Mouse (Mus musculus) liver, embryonic 16.5 days (tissue): ENCODE measurements around the gene Adam12. TPM values are rescaled to one million over a fixed set of nuclear protein-coding genes. Genes with fewer than 3 reads are reported as not detected.

ENCODE experiments used
- ATAC-seq: fragments of 200-750 bp; cut with Nextera tagmentation; 2 replicates; pipeline ENCODE4 v1.8.0; 2017; ENCODE audit warnings: low read depth, mild to moderate bottlenecking, moderate number of reproducible peaks, moderate library complexity
- H3K27ac ChIP-seq: fragments of 300-500 bp; sonication (generic); 2 replicates; pipeline ENCODE4 v1.5.1; 2014; ENCODE audit warnings: mild to moderate bottlenecking, low read length
- H3K27me3 ChIP-seq: fragments of 300-500 bp; sonication (generic); 2 replicates; pipeline ENCODE4 v1.6.1; 2014; ENCODE audit warnings: low read depth, low read length, mixed read lengths; ENCODE audit not compliant: control insufficient read depth, insufficient read depth
- H3K36me3 ChIP-seq: fragments of 300-500 bp; sonication (generic); 2 replicates; pipeline ENCODE4 v1.6.1; 2014; ENCODE audit warnings: mild to moderate bottlenecking; ENCODE audit not compliant: control insufficient read depth, insufficient read depth
- H3K4me1 ChIP-seq: fragments of 300-500 bp; sonication (generic); 2 replicates; pipeline ENCODE4 v1.6.1; 2014; ENCODE audit warnings: low read depth, low read length, mixed read lengths; ENCODE audit not compliant: control insufficient read depth
- H3K4me2 ChIP-seq: fragments of 300-500 bp; sonication (generic); 2 replicates; pipeline ENCODE4 v1.6.1; 2014; ENCODE audit warnings: low read depth, low read length, mixed read lengths
- H3K4me3 ChIP-seq: fragments of 300-500 bp; sonication (generic); 2 replicates; pipeline ENCODE4 v1.5.1; 2014; ENCODE audit warnings: low read depth, mild to moderate bottlenecking, low read length
- H3K9ac ChIP-seq: fragments of 300-500 bp; sonication (generic); 2 replicates; pipeline ENCODE4 v1.6.1; 2014; ENCODE audit warnings: low read depth, low read length
- H3K9me3 ChIP-seq: fragments of 300-500 bp; sonication (generic); replicated peaks from 2 replicates; pipeline ENCODE4 v1.6.1; 2016; ENCODE audit warnings: low read length; ENCODE audit not compliant: control insufficient read depth
- WGBS: fragments of 180-500 bp; shearing (Covaris S2); extraction: QIAGEN DNeasy Blood & Tissue Kit; methylation state at CpG from one replicate; pipeline ENCODE4 v1.1.7; 2014; ENCODE audit not compliant: insufficient replicate concordance; 5-methylcytosine and 5-hydroxymethylcytosine counted together
- polyA plus RNA-seq: library from polyadenylated mRNA; unstranded; fragments of >200 nt; fragmentation: Nextera tagmentation; extraction: Ambion mirVana; gene quantifications from 2 replicates; pipeline ENCODE4 v1.2.1, GENCODE M21; 2015

Gene Adam12
- 0.88 and 1.4 TPM in 2 replicates for polyA plus RNA-seq

GRCm38 (mm10) chr7:134231378-134232346 is at the start of gene Adam12:
Gene Adam12, minus strand, starts transcription at chr7:134232146.
- Histone ChIP-seq H3K4me2 (no peak within 1 kb of the TSS), H3K27me3 (no peaks in the 10 kb centered on the region), H3K27ac (no peak within 1 kb of the TSS), H3K4me3 (no peak within 1 kb of the TSS), H3K4me1 (no peaks in the 10 kb centered on the region), H3K9me3 (no peaks in the 10 kb centered on the region), H3K9ac (no peak within 1 kb of the TSS), H3K36me3 (no peaks in the 10 kb centered on the region)
- 58% methylated on average over 14 of the region's 14 CpGs for WGBS
- no peak for ATAC-seq

GRCm38 (mm10) chr7:134272956-134273355 is 41.0 kb upstream of the Adam12 start:
- WGBS = 61% methylated on average over 5 of the region's 5 CpGs

GRCm38 (mm10) chr7:134272421-134272820 is 40.5 kb upstream of the Adam12 start:
- no peaks in the 10 kb centered on the region for H3K27me3 ChIP-seq
- no peak overlapping the region for H3K4me2 ChIP-seq
- no peak for ATAC-seq
- whole genome bisulfite sequencing = 59% methylated on average over 4 of the region's 4 CpGs
- no peak overlapping the region for H3K4me3 ChIP-seq
- no peaks in the 10 kb centered on the region for H3K4me1 ChIP-seq
- H3K9me3 ChIP-seq = no peaks in the 10 kb centered on the region
- no peak overlapping the region for H3K27ac ChIP-seq
- no peak overlapping the region for H3K9ac ChIP-seq
- no peaks in the 10 kb centered on the region for H3K36me3 ChIP-seq

More at GRCm38 (mm10) chr7:134272956-134273355, 41.0 kb upstream of the Adam12 start:
- Histone ChIP-seq H3K9me3 (no peaks in the 10 kb centered on the region), H3K9ac (no peak overlapping the region), H3K4me2 (no peak overlapping the region), H3K27me3 (no peaks in the 10 kb centered on the region), H3K4me3 (no peak overlapping the region), H3K4me1 (no peaks in the 10 kb centered on the region), H3K36me3 (no peaks in the 10 kb centered on the region), H3K27ac (no peak overlapping the region)
- no peak for ATAC-seq

GRCm38 (mm10) chr7:134265783-134266182 is 33.8 kb upstream of the Adam12 start:
- no peaks in the 10 kb centered on the region for H3K4me1 ChIP-seq
- H3K9me3 ChIP-seq = no peaks in the 10 kb centered on the region
- no peak overlapping the region for H3K4me3 ChIP-seq
- WGBS = 60% methylated on average over 4 of the region's 4 CpGs
- no peaks in the 10 kb centered on the region for H3K27me3 ChIP-seq
- H3K4me2 ChIP-seq = no peak overlapping the region
- H3K27ac ChIP-seq = no peak overlapping the region
- ATAC-seq = no peak
- H3K36me3 ChIP-seq = no peaks in the 10 kb centered on the region
- H3K9ac ChIP-seq = no peak overlapping the region

GRCm38 (mm10) chr7:134263146-134263906 is 31.4 kb upstream of the Adam12 start:
- H3K4me2 ChIP-seq = no peak overlapping the region
- no peak overlapping the region for H3K9ac ChIP-seq
- peak; percentile 19; the same call in 1 of the 2 replicates for ATAC-seq
- no peak overlapping the region for H3K4me3 ChIP-seq
- no peaks in the 10 kb centered on the region for H3K9me3 ChIP-seq
- H3K27me3 ChIP-seq = no peaks in the 10 kb centered on the region
- WGBS = 36% methylated on average over 4 of the region's 4 CpGs
- H3K27ac ChIP-seq = no peak overlapping the region
- no peaks in the 10 kb centered on the region for H3K4me1 ChIP-seq
- H3K36me3 ChIP-seq = no peaks in the 10 kb centered on the region

GRCm38 (mm10) chr7:134261003-134261701 is 29.2 kb upstream of the Adam12 start:
- Histone ChIP-seq H3K4me2 (no peak overlapping the region), H3K4me3 (no peak overlapping the region), H3K36me3 (no peaks in the 10 kb centered on the region), H3K27ac (no peak overlapping the region), H3K27me3 (no peaks in the 10 kb centered on the region), H3K9ac (no peak overlapping the region), H3K4me1 (no peaks in the 10 kb centered on the region), H3K9me3 (no peaks in the 10 kb centered on the region)
- 19% methylated on average over 4 of the region's 4 CpGs for WGBS
- ATAC-seq = no peak

- Histone ChIP-seq H3K4me3 (no peak overlapping the region), H3K9me3 (no peaks in the 10 kb centered on the region), H3K9ac (no peak overlapping the region), H3K4me2 (no peak overlapping the region), H3K4me1 (no peaks in the 10 kb centered on the region), H3K36me3 (no peaks in the 10 kb centered on the region), H3K27me3 (no peaks in the 10 kb centered on the region), H3K27ac (no peak overlapping the region)
- ATAC-seq = no peak
- WGBS = 62% methylated on average over 7 of the region's 7 CpGs
Observed at GRCm38 (mm10) chr7:134250273-134250870, 18.4 kb upstream of the Adam12 start.

- no peak for ATAC-seq
- H3K36me3 ChIP-seq = no peaks in the 10 kb centered on the region
- WGBS = 58% methylated on average over 2 of the region's 2 CpGs
- no peak overlapping the region for H3K4me2 ChIP-seq
- no peaks in the 10 kb centered on the region for H3K27me3 ChIP-seq
- H3K27ac ChIP-seq = no peak overlapping the region
- no peak overlapping the region for H3K9ac ChIP-seq
- H3K9me3 ChIP-seq = no peaks in the 10 kb centered on the region
- no peak overlapping the region for H3K4me3 ChIP-seq
- H3K4me1 ChIP-seq = no peaks in the 10 kb centered on the region
Observed at GRCm38 (mm10) chr7:134248041-134248440, 16.1 kb upstream of the Adam12 start.
